Mouse (Mus musculus): ENCODE measurements at regions not wholly inside any gene's neighbourhood (a gene's known extent, or its start where the extent isn't known, plus 50 kb on each side); places are given as distances from the start of the nearest gene placed in this dataset.

DNA sequence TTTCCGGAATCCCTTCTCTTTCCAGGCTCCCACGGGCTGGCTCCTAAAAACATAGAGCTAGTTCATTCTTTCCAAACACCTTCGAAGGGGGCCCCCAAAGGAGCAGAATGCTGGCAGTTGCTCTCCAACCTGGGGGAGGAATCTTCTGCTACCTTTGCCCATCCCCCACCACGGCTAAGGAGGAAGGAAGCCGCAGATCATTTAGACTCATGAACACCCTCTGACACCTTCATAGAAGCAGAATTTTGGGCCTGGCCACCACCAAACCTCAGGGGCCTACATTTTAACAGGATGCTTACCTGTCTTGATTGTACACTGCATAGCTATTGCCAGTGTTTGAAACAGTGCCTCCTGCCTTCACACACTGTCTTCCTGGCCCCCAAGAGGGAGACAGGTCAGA is 369.3 kb upstream of the Jarid2 start:
- no peak for TF ChIP-seq MYOD1 (IDR thresholded peaks at IDR 0.05; ENCODE audit: control insufficient read depth, insufficient read length, low read depth)
- no peak for TF ChIP-seq USF1 (IDR thresholded peaks at IDR 0.05; ENCODE audit: low read depth)
- no peak for TF ChIP-seq FOSL1 (IDR thresholded peaks at IDR 0.05; ENCODE audit: insufficient read depth, low read length, poor library complexity, severe bottlenecking)
- TF ChIP-seq MAX (IDR thresholded peaks at IDR 0.05) = no peak
- no peak for TF ChIP-seq CTCF (IDR thresholded peaks at IDR 0.05; ENCODE audit: control insufficient read depth, insufficient read depth, insufficient read length)
- TF ChIP-seq MYOG (IDR thresholded peaks at IDR 0.05; ENCODE audit: control insufficient read depth, extremely low read depth, insufficient read length) = no peak

Measured in C2C12 (cell line).